Mouse (Mus musculus): ENCODE measurements around the gene Zfp771. TPM values are rescaled to one million over a fixed set of nuclear protein-coding genes. Genes with fewer than 3 reads are reported as not detected.

Gene Zfp771
- polyA plus RNA-seq, 1 experiment = 14.4 TPM

DNA sequence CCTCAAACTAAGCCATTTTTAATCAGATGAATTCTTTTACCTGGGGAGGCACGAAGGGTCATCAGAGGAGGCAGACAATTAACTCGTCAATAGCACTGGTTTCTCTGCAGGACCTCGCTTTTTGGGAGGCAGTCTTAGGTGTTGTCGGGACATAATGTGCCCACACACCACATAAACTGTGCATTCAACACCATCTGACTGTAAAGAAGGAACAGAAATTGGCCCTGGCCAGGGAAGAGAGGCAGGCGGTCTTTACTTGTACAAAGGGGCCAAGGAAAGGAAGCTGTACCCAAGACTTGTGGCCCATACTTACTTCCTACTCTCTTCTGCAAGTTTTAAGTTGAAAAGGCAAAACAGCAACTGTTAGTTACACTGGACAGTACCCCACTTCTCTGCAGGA, 12.4 kb downstream of the Zfp771 start:
- H3K4me1 ChIP-seq (ENCODE audit: control insufficient read depth, insufficient read depth, insufficient read length, low read length) = no peaks in the 10 kb centered on the region
- no peak overlapping the region for H3K4me3 ChIP-seq (ENCODE audit: insufficient read depth, low read depth, low read length)
- H3K27ac ChIP-seq (replicated peaks; ENCODE audit: low read depth, low read length) = no peak overlapping the region

DNA sequence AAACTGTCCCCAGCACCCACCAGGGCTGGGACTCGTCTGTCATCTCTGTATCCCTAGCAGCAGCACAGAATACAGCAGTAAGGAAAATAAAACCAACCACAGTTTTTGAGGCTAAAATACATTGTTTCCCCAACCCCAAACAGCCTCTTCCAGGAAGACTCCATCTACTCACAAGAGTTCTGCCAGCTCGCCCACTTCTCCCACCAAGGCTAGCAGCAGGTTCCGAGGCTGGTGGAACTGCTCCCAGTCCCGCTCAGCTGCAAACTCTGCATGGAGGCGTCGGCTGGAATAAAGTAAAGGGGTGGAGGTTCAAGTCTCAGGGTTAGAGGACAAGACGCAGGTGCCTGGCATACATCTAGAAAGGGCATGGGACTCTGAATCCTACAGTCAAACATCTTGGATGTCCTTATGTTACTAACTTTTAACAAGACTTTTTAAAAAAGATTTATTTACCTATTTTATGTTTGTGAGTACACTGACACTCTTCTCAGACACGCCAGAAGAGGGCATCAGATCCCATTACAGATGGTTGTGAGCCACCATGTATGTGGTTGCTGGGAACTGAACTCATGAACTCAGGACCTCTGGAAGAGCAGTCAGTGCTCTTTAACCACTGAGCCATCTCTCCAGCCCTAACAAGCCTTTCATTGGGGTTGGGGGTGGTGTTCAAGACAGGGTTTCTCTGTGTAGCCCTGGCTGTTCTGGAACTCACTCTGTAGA, 15.3 kb downstream of the Zfp771 start:
- H3K4me3 ChIP-seq (ENCODE audit: insufficient read depth, low read depth, low read length) = no peak overlapping the region
- H3K4me1 ChIP-seq (ENCODE audit: control insufficient read depth, insufficient read depth, insufficient read length, low read length) = no peaks in the 10 kb centered on the region
- H3K27ac ChIP-seq (replicated peaks; ENCODE audit: low read depth, low read length) = no peak overlapping the region

DNA sequence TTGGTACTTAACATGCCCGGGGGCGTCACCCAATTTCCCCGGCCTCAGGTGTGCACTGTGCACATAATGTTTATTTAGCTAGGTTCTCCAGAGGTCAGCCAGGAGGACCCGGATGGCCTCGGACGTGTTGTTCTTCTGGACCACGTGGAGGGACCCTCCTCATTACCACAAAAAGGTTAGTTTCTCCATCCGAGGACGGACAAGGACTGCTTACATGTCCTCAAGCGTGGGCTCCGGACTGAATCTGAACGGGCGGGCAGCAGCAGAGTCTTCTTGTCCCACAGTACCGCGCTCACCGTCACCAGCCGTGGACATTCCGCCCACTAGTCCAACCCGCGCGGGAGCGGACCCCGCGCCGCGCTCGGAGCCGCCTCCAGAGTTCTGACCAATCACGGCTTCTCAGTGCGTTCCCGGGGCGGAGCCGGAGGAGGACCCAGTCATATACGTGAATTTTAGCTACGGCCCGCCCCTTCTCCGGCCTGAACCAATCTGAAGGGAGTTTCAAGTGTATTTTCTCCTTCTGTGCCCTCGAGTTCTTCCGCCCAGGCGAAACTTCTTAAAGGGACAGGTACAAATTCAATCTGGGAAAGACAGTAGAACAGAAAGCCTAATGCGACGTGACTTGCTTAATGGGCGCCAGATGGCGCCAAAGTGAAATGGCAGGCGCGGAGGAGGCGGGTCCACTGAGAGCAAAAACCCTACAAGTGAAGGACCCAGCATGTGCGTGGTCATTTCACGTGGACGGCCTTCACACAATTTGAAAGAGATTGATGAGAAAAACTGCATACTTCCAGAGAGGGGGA, 16.4 kb downstream of the Zfp771 start, which contains the start of gene Dctpp1:
Dctpp1 (minus strand) TSS at position 401 of the 803 bp plus-strand sequence.
- H3K4me1 ChIP-seq (ENCODE audit: control insufficient read depth, insufficient read depth, insufficient read length, low read length) = no peaks in the 10 kb centered on the region
- no peak within 1 kb of the TSS for H3K27ac ChIP-seq (replicated peaks; ENCODE audit: low read depth, low read length)
- H3K4me3 ChIP-seq (ENCODE audit: insufficient read depth, low read depth, low read length) = peak within 1 kb of the TSS; percentile 80

DNA sequence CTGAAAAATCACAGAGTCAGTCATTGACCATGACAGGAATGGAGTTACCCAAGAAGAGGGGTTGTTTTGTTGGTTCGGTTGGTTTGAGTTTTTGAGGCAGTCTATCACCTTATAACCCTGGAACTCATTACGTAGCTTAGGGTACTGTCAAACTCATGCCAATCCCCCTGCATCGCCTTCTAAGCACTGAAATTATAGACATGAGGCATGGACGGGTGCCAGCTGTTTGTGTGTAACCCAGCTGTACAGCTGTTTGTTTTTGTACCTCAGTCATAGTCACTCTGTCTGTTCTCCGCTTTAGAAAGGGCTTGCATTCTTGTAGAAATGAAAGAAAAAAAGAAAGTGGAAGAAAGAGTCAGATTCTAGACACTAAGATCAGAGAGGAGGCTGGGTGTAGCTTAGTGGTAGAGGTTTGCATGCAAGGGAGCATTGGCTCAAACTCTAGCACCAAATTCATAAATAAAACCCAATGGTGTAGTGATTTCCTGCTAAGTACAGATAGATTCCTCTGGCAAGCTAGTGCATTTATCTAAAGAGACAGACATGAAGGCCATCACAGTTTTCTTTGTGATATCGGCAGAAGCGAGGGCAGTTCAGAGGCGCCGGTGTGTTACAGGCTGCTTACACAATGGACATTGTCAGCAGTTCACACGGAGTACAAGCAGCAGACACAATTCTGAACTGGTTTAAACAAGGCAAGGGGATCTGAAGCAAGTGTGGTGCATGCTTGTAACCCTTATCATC, 18.3 kb downstream of the Zfp771 start:
- H3K4me3 ChIP-seq (ENCODE audit: insufficient read depth, low read depth, low read length) = no peak overlapping the region
- no peaks in the 10 kb centered on the region for H3K4me1 ChIP-seq (ENCODE audit: control insufficient read depth, insufficient read depth, insufficient read length, low read length)
- no peak overlapping the region for H3K27ac ChIP-seq (replicated peaks; ENCODE audit: low read depth, low read length)

DNA sequence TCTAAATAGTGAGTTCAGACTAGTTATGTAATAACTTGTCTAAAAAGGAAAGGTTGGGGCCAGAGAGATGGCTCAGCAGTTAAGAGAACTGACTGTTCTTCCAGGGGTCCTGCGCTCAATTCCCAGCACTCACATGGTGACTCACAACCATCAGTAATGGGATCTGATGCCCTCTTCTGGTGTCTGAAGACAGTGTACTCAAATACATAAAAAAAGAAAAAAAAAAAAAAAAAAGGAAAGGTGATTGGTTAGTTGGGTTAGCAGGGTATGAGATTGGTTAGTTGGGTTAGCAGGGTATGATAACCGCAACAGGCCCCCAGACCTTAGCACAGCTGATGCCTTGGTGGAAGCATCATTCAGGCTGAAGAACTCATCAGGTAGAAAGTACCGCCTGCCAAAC, 19.5 kb downstream of the Zfp771 start:
- no peak overlapping the region for H3K4me3 ChIP-seq (ENCODE audit: insufficient read depth, low read depth, low read length)
- H3K4me1 ChIP-seq (ENCODE audit: control insufficient read depth, insufficient read depth, insufficient read length, low read length) = no peaks in the 10 kb centered on the region
- H3K27ac ChIP-seq (replicated peaks; ENCODE audit: low read depth, low read length) = no peak overlapping the region

DNA sequence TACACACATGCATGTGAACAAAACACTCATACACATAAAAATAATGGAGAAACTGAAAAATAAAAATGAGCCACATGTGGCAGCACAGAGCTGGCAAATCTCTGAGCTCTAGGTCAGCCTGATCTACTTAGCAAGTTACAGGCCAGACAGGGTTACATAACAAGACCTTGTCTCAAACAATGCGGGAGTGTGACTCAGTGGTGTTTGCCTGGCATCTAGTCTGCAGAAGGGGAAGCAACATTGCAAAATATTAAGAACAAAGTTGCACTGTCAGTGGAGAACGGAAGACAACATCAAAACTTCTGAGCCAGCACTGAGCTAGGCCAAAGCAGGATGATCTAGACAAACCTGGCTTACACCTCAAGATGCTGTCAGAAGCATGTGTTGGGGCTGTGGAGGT, 26.2 kb downstream of the Zfp771 start:
- Histone ChIP-seq H3K27ac (replicated peaks; ENCODE audit: low read depth, low read length) (peak overlapping the region; percentile 92; the same call in 1 of the 2 replicates), H3K4me3 (ENCODE audit: insufficient read depth, low read depth, low read length) (no peak overlapping the region)

DNA sequence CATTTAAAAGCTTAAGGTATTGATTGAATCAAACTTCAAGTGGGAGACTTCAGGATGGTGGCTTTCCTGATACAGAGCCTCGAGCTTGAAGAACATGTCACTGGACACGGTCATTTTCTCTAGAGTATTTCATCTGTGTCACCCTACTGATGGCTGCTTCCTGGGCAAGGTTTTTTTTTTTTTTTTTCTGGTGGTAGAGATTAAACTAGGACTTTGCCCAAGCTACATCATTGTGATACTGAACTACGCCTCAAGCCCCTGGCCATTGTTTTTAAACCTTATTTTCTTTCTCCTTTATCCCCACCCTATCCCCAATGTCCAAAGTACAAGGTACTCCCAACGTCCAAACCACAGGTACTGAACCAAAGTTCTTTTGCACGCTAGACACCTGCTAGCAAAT, 26.6 kb downstream of the Zfp771 start:
- peaks cover 12% of the 10 kb centered on the region; the same call in 1 of the 2 replicates for H3K4me1 ChIP-seq (ENCODE audit: control insufficient read depth, insufficient read depth, insufficient read length, low read length)
- peak overlapping the region; percentile 41; the same call in 1 of the 2 replicates for H3K4me3 ChIP-seq (ENCODE audit: insufficient read depth, low read depth, low read length)
- H3K27ac ChIP-seq (replicated peaks; ENCODE audit: low read depth, low read length) = peak overlapping the region; percentile 92

More for the DNA sequence above, 26.2 kb downstream of the Zfp771 start:
- H3K4me1 ChIP-seq (ENCODE audit: control insufficient read depth, insufficient read depth, insufficient read length, low read length) = peaks cover 12% of the 10 kb centered on the region; the same call in 1 of the 2 replicates

DNA sequence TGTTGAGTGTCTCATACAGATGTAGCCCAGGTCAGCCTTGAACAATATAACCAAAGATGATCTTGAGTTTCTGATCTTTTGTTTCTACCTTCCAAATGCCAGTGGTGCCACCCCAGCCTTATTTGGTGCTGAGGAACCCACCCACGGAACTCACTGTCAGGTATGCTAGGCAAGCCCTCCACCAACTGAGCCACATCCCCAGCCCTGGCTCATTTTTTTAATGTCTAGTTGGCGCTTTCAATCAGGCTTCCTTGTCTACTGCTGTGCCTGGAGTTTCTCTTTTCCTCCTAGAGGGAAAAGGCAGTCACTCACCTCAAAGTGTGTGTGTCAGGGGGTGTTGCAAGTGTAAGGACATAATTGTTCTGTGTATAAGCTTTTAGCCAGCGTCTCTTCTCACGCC, 27.0 kb downstream of the Zfp771 start:
- peak overlapping the region; percentile 41 for H3K4me3 ChIP-seq (ENCODE audit: insufficient read depth, low read depth, low read length)
- peak overlapping the region; percentile 92 for H3K27ac ChIP-seq (replicated peaks; ENCODE audit: low read depth, low read length)

DNA sequence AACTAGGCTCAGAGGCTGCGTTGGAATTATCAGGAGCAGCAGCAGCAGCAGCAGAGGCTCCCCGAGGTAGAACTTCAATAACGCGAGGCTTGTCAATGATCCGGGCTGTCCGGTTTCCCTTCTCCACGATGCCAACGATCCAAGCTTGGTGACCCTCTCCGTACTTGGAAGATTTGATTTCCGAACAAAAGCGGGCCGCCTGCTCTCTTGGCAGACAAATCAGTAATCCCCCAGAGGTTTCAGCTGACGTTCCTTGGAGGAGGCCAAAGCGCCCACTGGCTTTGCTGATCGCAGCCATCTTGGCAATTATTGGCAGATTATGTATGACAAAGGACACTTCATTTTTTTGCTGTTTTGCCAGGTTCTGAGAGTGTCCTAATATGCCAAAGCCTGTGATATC, 28.5 kb downstream of the Zfp771 start:
- Histone ChIP-seq H3K27ac (replicated peaks; ENCODE audit: low read depth, low read length) (peak overlapping the region; percentile 85), H3K4me3 (ENCODE audit: insufficient read depth, low read depth, low read length) (peak overlapping the region; percentile 85), H3K4me1 (ENCODE audit: control insufficient read depth, insufficient read depth, insufficient read length, low read length) (peaks cover 12% of the 10 kb centered on the region; the same call in 1 of the 2 replicates)

More for the DNA sequence above, 27.0 kb downstream of the Zfp771 start:
- H3K4me1 ChIP-seq (ENCODE audit: control insufficient read depth, insufficient read depth, insufficient read length, low read length) = peaks cover 12% of the 10 kb centered on the region; the same call in 1 of the 2 replicates

DNA sequence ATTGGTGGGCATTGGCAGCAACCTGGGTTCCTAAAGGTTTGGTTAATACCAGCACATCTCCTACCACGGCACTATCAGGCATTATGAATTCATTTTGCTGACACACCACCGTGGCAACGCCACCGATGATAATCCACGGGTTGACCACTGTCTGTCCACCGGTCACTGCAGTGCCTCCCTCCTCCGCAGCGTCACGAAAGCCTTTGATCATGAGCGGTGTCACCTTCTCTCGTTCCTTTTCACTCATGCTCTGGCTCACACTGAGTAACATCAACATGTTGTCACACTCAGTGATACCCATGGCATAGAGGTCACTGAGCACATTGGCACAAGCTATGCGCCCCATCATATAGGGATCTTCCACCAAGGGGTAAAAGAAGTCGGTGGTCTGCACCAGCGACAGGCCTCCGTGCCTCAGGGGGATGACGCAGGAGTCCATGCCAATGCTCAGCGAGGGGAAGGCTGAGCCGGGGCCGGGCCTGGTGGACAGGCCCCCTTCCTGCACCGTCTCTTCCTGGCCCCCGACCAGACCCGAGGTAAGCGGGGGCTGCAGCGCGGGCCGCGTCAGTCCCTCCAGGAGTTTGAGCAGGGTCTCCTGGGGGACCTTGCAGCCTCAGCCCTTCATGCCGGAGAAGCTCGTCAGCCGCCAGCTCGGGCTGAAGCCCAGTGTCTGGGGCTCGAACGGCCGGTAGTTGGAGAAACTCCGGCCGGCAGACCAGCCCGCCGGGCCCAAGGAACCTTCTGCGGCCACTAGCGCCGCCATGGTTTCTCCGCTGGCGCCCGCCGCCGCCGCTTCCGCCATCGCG, 29.2 kb downstream of the Zfp771 start:
- peak overlapping the region; percentile 85 for H3K4me3 ChIP-seq (ENCODE audit: insufficient read depth, low read depth, low read length)
- peaks cover 12% of the 10 kb centered on the region; the same call in 1 of the 2 replicates for H3K4me1 ChIP-seq (ENCODE audit: control insufficient read depth, insufficient read depth, insufficient read length, low read length)
- peak overlapping the region; percentile 85 for H3K27ac ChIP-seq (replicated peaks; ENCODE audit: low read depth, low read length)

DNA sequence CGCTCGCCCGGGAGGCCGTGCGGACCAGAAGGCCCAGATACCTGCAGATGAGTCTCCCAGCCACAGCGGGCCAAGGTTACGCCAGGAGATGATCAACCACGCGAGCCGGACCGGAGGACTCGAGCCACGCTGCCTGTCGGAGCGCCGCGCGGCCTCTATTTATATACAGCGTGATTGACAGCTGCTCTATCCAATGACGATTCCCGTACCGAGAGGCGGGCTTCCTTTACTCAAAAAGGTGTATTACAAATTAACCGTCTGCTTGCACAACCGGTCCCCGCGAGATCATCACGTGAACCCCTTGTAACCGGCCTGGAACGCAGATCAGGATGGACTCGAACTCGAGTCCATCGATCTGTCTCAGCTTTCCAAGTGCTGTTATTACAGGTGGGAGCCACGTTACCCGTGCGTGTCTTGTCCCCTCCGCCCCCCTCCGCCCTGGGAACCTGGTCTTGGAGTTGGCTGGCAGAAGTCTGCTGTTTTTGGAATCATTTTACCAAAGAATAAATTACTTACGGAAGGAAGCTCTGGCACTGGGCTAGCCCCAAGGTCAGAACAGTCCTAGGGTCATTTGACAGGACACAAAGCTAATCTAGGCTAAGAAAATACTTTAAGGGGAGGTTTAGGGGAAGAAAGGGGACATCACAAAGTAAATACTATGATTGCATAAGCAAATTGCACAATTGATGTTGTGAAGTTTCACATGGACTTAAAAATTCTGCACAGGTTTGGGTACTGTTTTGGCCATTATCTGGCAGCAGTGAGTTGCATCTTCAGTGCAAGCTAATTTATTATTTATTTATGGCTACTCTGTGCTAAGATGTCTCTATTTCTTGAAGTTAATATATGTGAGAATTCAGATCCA, 30.1 kb downstream of the Zfp771 start, which contains the start of gene Sephs2:
Sephs2 (minus strand) TSS at position 131 of the 865 bp plus-strand sequence.
- Histone ChIP-seq H3K27ac (replicated peaks; ENCODE audit: low read depth, low read length) (peak within 1 kb of the TSS; percentile 85), H3K4me1 (ENCODE audit: control insufficient read depth, insufficient read depth, insufficient read length, low read length) (peaks cover 12% of the 10 kb centered on the region; the same call in 1 of the 2 replicates), H3K4me3 (ENCODE audit: insufficient read depth, low read depth, low read length) (peak within 1 kb of the TSS; percentile 85)

DNA sequence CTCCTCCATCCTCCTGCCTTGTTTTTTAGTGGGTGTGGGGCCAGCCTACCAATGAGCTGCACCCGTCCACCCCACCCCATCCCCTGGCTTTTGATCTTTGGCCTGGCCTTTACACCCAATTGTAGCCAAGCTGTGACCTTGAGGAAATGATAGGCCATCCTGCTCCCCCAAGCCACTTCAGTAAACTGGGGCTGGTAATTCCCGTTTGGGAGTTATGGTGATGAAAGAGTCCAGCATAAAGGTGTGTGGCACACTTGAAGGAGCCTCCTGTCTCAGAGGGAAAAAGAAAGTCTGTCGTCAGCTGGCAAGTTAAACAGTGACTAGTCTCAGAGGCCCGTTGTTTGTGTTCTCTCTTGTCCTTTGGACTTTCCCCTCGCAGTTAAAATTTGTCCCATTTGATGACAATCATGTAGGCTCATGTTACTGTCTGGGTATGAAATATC, 32.5 kb downstream of the Zfp771 start:
- no peak overlapping the region for H3K27ac ChIP-seq (replicated peaks; ENCODE audit: low read depth, low read length)
- H3K4me1 ChIP-seq (ENCODE audit: control insufficient read depth, insufficient read depth, insufficient read length, low read length) = 0 out of 2 replicates have a peak, but pooled peaks cover 2% of the 10 kb centered on the region
- H3K4me3 ChIP-seq (ENCODE audit: insufficient read depth, low read depth, low read length) = no peak overlapping the region

DNA sequence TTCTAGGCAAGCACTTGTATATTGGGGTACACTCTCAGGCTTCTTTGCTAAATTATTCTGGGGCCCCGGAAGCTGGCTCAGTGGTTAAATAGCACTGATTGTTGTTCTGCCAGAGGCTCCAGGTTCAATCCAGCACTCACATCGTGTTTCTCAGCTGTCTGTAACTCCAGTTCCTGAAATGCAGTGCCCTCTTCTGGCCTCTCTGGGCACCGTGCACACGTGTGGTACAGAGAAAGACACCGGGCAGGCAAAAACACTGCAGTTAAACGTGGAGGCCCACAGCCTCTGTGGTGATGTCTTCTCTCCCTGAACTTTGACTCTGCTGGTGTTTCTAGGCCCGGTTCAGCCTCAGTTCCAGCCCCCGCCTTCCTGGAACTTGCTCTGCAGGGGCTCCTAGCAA, 34.2 kb downstream of the Zfp771 start:
- no peaks in the 10 kb centered on the region for H3K4me1 ChIP-seq (ENCODE audit: control insufficient read depth, insufficient read depth, insufficient read length, low read length)
- no peak overlapping the region for H3K27ac ChIP-seq (replicated peaks; ENCODE audit: low read depth, low read length)
- H3K4me3 ChIP-seq (ENCODE audit: insufficient read depth, low read depth, low read length) = no peak overlapping the region
